Mouse (Mus musculus) c-Kit-positive CD71-negative TER-119-negative erythroid progenitor cells, embryonic 14.5 days (primary cell): Measurements from ENCODE around the gene Acot3.
"Not testable (repeated sequence)": the region's sequence is repeated elsewhere in the genome, so short reads cannot be mapped to it uniquely, and the experiment has no call there.

Experiments
- DNase-seq: peaks from one replicate; pipeline ENCODE4 v3.0.0-alpha.2; 2013; ENCODE audit warnings: low read depth

Acot3 gene

DNA sequence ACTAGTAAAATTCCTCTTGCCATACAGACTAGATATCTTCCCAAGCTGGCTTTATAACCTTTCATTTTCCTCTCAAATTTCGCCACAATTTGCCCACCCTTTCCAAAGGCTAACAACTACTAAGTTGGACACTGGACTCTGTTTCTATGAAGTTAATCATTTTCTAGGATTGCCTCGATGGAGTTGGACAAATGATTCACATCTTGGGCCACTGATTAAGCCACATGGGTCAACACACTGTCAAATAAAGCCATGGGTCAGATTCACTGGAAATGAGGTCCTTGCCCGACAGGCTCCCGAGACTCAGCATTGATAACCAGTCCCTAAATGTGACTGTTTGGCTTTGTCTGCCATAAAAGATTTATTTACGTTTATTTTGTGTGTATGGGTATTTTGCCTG lies 9.7 kb upstream of the Acot3 start:
- DNase-seq = no peak

DNA sequence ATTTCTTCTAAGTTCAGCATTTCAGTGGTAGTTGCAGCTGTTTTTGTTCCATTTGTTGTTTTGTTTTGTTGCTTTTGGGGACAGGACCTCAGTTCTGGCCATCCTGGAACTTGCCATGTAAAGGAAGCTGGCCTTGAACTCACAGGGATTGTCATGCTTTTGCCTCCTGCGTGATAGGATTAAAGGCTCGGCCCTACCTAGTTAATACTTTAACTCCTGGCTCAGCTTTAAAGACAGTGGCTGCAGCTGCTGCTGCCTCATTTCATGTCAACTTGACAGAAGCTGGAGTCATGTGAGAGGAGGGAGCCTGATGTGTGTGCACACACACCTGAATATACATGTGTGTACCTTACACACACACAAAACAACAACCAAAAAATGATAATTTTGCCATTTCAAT lies 7.9 kb upstream of the Acot3 start:
- DNase-seq = no peak

DNA sequence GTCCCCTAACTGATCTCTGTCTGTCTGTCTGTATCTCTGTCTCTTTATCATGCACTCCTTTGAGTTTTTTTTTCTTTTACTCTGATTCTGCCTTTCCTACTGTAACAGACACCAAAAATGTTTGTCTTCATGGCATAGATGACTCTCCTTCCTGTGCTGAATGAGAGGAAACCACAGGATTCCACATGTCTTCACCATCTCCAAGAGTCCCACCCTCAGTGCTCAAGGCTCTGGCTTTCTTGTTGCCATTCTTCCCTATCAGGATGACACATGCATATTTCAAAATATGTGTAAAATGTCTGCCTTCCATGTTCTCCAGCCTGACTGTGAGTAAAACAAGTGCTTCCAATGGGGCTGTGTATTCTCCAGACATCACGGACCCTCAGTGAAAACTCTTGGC lies 5.0 kb upstream of the Acot3 start:
- DNase-seq = no peak

GRCm38 (mm10) chr12:84050744-84051143 lies 1.2 kb upstream of the Acot3 start:
- DNase-seq = not testable (repeated sequence)

DNA sequence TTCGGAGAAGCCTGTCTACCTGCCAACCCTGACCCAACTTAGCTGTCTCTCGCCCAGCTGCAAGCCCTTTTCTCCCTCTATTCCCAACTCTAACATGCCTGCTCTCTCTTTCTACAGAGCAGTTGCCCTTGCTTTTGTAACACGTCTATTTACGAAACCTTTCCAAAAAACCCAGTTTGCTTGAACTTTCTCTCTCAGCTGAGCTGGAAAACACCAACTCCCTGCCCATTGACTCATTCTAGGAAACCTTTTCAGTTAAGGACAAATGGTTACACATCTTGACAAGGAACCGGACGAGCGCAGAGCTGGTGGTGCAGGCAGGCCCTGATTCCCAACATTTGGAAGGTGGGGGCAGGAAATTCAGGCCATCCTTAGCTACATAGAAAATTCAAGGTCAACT lies 665 bp downstream of the Acot3 start:
- DNase-seq = no peak

GRCm38 (mm10) chr12:84053173-84053572 lies 1.2 kb downstream of the Acot3 start:
- DNase-seq = no peak

DNA sequence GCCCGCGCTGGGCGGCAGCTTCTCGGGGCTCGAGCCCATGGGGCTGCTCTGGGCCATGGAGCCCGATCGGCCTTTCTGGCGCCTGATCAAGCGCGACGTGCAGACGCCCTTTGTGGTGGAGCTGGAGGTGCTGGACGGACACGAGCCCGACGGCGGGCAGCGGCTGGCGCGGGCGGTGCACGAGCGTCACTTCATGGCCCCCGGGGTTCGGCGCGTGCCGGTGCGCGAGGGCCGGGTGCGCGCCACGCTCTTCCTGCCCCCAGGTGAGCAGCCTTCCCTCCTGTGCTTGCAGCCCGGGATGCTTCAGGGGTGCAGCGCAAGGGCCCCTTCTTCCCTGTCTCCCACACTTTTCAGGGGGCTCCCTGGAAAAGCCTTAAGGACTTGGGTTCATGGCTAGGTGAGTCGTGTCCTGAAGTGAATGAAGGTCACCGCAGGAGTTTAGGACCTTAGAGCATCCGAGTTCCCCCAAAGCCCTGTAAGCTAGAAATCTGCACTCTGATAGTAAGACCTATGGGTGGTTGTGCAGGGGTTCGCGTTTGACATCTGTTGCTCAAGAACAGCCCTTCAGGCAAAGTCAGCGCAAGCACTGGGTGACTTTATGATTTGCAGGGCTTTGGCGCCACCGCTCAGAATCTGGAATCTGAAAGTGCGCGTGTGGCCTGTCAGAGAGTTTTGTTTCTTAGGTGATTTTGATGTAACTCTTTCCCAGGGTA lies 1.9 kb downstream of the Acot3 start:
- no peak for DNase-seq

DNA sequence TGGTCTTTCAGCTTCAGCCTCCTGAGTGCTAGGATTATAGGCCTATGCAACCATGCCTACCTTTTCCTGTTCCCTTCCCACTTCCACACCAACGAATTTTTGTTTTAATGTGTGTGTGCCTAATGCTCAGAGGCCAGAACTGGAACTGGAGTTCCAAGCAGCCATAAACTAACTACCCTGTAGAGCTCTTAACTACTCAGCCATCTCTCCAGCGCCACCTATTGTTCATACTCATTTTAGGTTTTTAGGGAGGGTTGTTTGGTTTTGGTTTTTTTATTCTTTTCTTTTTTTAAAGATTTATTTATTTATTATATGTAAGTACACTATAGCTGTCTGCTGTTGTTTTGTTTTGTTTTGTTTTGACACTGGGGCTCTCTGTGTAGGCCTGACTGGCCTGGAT lies 9.0 kb downstream of the Acot3 start:
- DNase-seq = peak; percentile 66

DNA sequence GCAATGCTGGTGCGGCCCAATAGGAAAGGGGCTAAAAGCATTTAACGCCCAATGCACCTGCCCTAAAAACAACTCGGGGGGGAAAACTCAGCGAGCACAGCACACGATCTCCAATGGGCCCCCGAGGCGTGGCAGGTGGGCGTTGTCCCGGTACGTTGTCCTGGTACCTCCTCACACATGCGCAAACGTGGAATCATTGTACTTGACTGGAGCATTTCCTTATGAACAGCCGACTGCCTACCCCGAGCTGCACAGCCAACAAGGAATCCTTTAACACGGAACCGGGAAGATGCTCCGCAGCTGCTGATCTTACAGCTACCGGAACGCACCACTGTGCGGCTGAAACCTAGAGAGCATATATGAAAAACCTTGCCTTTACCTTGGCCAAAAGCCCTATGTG lies 10.4 kb downstream of the Acot3 start:
- DNase-seq = no peak

GRCm38 (mm10) chr12:84063228-84063627 lies 11.3 kb downstream of the Acot3 start:
- DNase-seq = no peak

DNA sequence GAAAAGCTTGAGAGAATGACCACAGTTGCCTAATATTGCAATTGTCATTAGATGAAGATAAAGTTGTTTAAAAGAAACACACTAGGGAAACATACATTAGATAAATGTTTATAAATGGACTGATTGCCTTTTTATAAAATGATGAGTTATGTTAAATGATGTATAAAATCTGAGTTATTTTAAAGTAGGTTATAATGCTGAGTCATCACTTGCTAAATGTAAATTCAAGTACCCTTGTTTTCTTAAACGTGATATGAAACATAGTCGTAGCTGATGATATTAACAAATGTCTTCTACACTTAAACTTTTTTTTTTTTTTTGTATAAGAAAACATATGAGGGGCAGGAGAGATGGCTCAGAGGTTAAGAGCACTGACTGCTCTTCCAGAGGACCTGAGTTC lies 11.9 kb downstream of the Acot3 start:
- no peak for DNase-seq

GRCm38 (mm10) chr12:84064621-84065020 lies 12.7 kb downstream of the Acot3 start:
- DNase-seq = no peak

DNA sequence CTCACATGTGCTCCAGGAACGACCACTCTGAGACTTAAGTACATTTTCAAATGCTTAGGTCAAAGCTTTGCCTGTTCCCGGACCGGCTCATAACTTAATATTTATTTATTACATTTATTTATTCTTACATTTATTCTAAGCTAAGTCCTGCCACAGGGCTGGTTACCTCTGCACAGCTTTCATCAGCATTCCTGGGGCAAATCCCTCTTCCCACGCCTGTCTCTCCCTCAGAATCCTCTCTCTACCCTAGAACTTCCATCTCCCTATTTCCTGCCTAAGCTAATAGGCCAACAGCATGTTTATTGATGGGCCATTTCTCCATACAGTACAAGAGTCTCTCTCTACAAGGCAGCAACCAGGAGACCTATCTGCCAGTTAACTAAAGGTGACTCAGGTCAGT lies 15.8 kb downstream of the Acot3 start:
- DNase-seq = no peak

- no peak for DNase-seq
These were observed 16.4 kb downstream of the Acot3 start for GRCm38 (mm10) chr12:84068296-84068695.

- DNase-seq = no peak
These were observed 17.0 kb downstream of the Acot3 start, which contains the start of gene Acot5 for GRCm38 (mm10) chr12:84068986-84069385. Gene Acot5, plus strand, starts transcription at chr12:84069325.

DNA sequence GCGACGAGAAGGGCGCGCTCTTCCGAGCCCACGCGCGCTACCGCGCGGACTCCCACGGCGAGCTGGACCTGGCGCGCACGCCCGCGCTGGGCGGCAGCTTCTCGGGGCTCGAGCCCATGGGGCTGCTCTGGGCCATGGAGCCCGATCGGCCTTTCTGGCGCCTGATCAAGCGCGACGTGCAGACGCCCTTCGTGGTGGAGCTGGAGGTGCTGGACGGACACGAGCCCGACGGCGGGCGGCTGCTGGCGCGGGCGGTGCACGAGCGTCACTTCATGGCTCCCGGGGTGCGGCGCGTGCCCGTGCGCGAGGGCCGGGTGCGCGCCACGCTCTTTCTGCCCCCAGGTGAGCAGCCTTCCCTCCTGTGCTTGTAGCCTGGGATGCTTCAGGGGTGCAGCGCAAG lies 17.6 kb downstream of the Acot3 start:
- DNase-seq = not testable (repeated sequence)

DNA sequence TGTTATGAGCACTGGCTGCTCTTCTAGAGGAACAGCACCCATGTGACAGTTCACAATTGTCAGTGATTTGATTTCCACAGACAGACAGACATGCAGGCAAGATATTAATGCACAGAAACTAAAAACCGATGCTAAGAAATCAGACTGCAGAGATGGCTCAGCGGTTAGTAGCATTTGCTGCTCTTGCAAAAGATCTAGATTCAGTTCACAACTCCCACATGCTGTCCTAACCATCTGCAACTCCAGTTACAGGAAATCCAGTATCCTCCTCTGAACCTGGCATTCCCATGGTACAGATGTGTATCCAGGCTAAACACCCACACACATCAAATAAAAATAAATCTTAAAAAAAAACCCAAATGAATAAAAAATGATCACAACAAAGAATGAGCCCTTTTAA lies 19.8 kb downstream of the Acot3 start:
- DNase-seq = no peak

DNA sequence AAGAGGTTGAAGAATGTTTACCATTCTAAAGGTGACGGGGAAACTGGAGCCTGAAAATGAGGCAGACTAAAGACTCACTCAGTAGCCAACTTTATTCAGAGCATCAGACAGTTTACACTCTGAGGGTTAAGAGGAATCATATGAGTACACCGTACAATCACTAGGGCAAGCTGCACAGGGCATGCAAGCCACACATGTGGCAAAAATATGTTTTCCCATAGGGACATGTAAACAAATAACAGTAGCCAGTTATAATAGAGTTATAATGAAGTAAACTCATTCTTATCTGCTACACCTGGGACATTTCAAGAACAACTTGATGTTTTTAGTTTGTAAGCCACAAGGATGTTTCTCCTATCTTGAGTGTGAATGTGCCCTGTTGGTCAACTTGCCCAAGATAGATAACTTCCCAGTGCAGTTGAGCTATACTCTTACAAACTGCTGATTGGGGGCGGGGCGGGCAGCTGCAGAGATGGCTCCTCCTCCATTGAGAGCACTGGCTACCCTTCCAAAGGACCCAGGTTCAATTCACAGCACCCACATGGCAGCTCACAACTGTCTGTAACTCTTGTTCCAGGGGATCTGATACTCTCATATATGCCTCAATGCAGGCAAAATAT lies 25.5 kb downstream of the Acot3 start:
- no peak for DNase-seq

DNA sequence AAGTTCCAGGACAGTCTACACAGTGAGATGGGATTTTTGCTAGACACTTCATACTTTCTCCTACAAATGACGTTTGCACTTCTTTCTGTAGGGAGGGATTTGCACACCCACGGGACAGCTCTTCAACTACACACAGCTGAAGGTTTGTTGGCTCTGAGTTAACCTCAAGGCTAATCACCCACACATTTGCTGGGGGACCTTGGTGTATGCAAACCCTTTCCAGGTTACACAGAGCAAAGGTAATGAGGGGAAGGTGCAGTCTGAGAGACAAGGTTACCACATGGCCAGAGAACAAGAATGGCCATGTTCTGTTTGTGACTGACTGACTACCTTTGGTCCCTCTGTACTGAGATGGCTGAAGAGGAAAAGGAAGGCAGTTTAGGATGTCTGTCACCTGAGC lies 31.9 kb downstream of the Acot3 start:
- DNase-seq = no peak

DNA sequence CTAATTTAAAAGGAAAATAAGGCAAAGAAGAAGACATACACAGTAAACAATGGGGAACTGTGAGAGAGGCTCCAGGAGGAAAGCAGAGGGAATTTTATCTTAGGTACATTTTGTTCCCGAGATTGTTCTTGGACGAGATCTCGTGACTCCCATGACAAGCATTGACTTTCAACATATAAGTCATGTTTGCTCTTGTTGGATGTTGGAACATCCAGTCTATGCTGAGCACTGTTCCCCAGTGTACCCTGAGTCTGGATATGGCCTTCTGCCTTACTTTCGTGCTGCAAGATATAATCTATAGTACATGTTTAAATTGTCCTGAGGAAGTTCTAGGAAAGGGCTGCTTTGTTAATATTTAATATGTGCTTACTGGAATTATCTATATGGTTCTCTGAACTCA lies 32.6 kb downstream of the Acot3 start:
- no peak for DNase-seq

DNA sequence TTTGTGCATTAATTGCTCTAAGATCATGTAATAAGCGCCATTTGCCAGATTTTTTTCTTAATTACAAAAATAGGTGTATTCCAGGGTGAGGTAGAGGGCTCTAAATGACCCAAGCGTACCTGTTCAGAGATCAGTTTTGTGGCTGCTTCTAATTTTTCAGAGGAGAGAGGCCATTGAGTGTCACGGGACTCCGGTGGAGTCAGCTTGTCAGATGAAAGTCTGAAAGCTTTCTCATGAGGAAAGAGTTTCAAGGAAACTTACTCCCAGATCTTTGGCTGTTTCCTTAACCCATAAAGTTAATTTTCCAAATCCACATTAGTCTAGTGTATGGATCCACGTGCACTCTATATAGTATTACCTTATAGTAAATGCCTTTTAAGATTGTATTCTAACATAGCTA lies 42.7 kb downstream of the Acot3 start:
- not testable (repeated sequence) for DNase-seq

DNA sequence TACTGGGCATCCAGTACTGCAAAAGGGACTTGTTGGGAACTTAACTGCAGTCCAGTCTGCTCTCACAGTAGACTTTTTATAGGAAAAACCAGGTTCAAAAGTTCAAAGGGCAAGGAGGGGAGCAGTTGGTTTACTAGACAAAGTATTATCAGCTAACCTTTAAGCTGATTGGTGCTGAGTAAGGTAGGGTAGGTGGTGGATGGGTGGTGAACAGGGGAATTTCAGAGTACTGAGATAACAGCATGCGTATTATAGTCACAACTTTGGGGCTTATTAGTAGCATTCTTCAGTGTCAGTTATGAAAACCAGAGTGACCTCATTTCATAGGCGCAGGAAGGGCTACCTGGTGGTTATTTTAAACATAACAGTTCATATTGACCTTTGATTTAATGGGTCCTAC lies 47.7 kb downstream of the Acot3 start:
- no peak for DNase-seq

- DNase-seq = no peak
These were observed 48.1 kb downstream of the Acot3 start for GRCm38 (mm10) chr12:84100071-84100470.
